Mouse (Mus musculus) spleen, postnatal 4 days (tissue): ENCODE data around the gene Dnah2.
A peak's percentile ranks its signal among the peaks of the same experiment; 100 is the strongest.

ENCODE experiments used
- DNase-seq, 2 experiments: peaks; one replicate each; pipeline ENCODE4 v3.0.0; 2022; ENCODE audit warnings: low spot score in 2 of 2

Gene Dnah2

GRCm38 (mm10) chr11:69549060-69549656, at the start of gene Dnah2:
TSS of gene Dnah2 (minus strand) at chr11:69549110.
- no peak for DNase-seq

- DNase-seq: no peak
Observed at GRCm38 (mm10) chr11:69594853-69595252, 45.9 kb upstream of the Dnah2 start.

- no peak for DNase-seq
Observed at GRCm38 (mm10) chr11:69592799-69593198, 43.9 kb upstream of the Dnah2 start.

GRCm38 (mm10) chr11:69591899-69592637, 43.2 kb upstream of the Dnah2 start:
- DNase-seq: no peak

GRCm38 (mm10) chr11:69591424-69591823, 42.5 kb upstream of the Dnah2 start:
- no peak for DNase-seq

- DNase-seq: no peak
Observed at GRCm38 (mm10) chr11:69590622-69591021, 41.7 kb upstream of the Dnah2 start.

- DNase-seq: peak in 1 of 2 experiments; percentile 31
Observed at GRCm38 (mm10) chr11:69589207-69589834, 40.4 kb upstream of the Dnah2 start.

- DNase-seq: peak; percentile 67 to 73
Observed at GRCm38 (mm10) chr11:69585718-69586325, 36.9 kb upstream of the Dnah2 start.

- DNase-seq: peak in 1 of 2 experiments; percentile 43
Observed at GRCm38 (mm10) chr11:69584937-69585336, 36.0 kb upstream of the Dnah2 start.

- no peak for DNase-seq
Observed at GRCm38 (mm10) chr11:69584008-69584407, 35.1 kb upstream of the Dnah2 start.

GRCm38 (mm10) chr11:69582230-69582805, 33.4 kb upstream of the Dnah2 start:
- DNase-seq: no peak

- DNase-seq: no peak
Observed at GRCm38 (mm10) chr11:69581814-69582213, 32.9 kb upstream of the Dnah2 start.

- DNase-seq: peak; percentile 92 to 94
Observed at GRCm38 (mm10) chr11:69581147-69581688, 32.3 kb upstream of the Dnah2 start.

GRCm38 (mm10) chr11:69580572-69581146, 31.7 kb upstream of the Dnah2 start:
- peak in 1 of 2 experiments; percentile 26 for DNase-seq

- peak; percentile 90 to 92 for DNase-seq
Observed at GRCm38 (mm10) chr11:69580091-69580514, 31.2 kb upstream of the Dnah2 start, which contains the start of the genes Wrap53 and Trp53. TSS of gene Wrap53 (minus strand) at chr11:69580255. TSS of gene Trp53 (plus strand) at chr11:69580359.

- DNase-seq: peak; percentile 97 to 100
Observed at GRCm38 (mm10) chr11:69579128-69580017, 30.5 kb upstream of the Dnah2 start.

- DNase-seq: no peak
Observed at GRCm38 (mm10) chr11:69578301-69578700, 29.4 kb upstream of the Dnah2 start.

- no peak for DNase-seq
Observed at GRCm38 (mm10) chr11:69576307-69576706, 27.4 kb upstream of the Dnah2 start.

GRCm38 (mm10) chr11:69575220-69575619, 26.3 kb upstream of the Dnah2 start:
- DNase-seq: peak in 1 of 2 experiments; percentile 36

GRCm38 (mm10) chr11:69565131-69565530, 16.2 kb upstream of the Dnah2 start:
- no peak for DNase-seq
